Mouse (Mus musculus) MEL (cell line): ENCODE data around the gene Garnl3. TPM values are rescaled to one million over a fixed set of nuclear protein-coding genes. Genes with fewer than 3 reads are reported as not detected.

ENCODE experiments used
- DNase-seq: peaks from one replicate; pipeline ENCODE4 v3.0.0; 2011; ENCODE audit warnings: low read depth, low spot score
- H3K27ac ChIP-seq: 2 replicates; pipeline ENCODE4 v1.5.1; 2012; ENCODE audit warnings: low read depth, mild to moderate bottlenecking, control low read depth, low read length, moderate library complexity; ENCODE audit not compliant: control insufficient read depth
- H3K27me3 ChIP-seq, 2 experiments: fragments of 150-350 bp in 1 of 2; sonication (generic) in 1 of 2; 2 replicates each; pipeline ENCODE4 v1.6.1; 2012; ENCODE audit warnings: low read length in 2 of 2, mild to moderate bottlenecking in 2 of 2, improper control_type of control experiment in 1 of 2, moderate library complexity in 1 of 2; ENCODE audit not compliant: insufficient read depth in 2 of 2, control insufficient read depth in 1 of 2
- H3K36me3 ChIP-seq, 2 experiments: 2 replicates each; pipeline ENCODE4 v1.6.1; 2012 to 2014; ENCODE audit warnings: low read length in 2 of 2, improper control_type of control experiment in 1 of 2, inconsistent platforms in 1 of 2, mild to moderate bottlenecking in 1 of 2; ENCODE audit not compliant: insufficient read depth in 2 of 2, control insufficient read depth in 1 of 2
- H3K4me1 ChIP-seq, 2 experiments: fragments of 150-350 bp in 1 of 2; sonication (generic) in 1 of 2; 2 replicates each; pipeline ENCODE4 v1.6.1; 2012; ENCODE audit warnings: low read length in 2 of 2, improper control_type of control experiment in 1 of 2, mild to moderate bottlenecking in 1 of 2; ENCODE audit not compliant: insufficient read depth in 2 of 2, control insufficient read depth in 1 of 2
- H3K4me3 ChIP-seq, 2 experiments: fragments of 150-350 bp in 1 of 2; sonication (generic) in 1 of 2; 2 replicates each; pipeline ENCODE4 v1.5.1; 2012; ENCODE audit warnings: low read depth in 2 of 2, low read length in 2 of 2, mild to moderate bottlenecking in 2 of 2, moderate library complexity in 2 of 2, control low read depth in 1 of 2, improper control_type of control experiment in 1 of 2; ENCODE audit not compliant: control insufficient read depth in 1 of 2, insufficient read depth in 1 of 2
- H3K79me2 ChIP-seq: 2 replicates; pipeline ENCODE4 v1.6.1; 2012; ENCODE audit warnings: mild to moderate bottlenecking, low read length, moderate library complexity; ENCODE audit not compliant: control insufficient read depth, poor library complexity, insufficient read depth
- H3K9ac ChIP-seq: 2 replicates; pipeline ENCODE4 v1.6.1; 2012; ENCODE audit warnings: low read depth, mild to moderate bottlenecking, control low read depth, low read length, moderate library complexity; ENCODE audit not compliant: control insufficient read depth, poor library complexity, severe bottlenecking
- H3K9me3 ChIP-seq: fragments of 150-350 bp; sonication (generic); replicated peaks from 2 replicates; pipeline ENCODE4 v1.6.1; 2012; ENCODE audit warnings: mild to moderate bottlenecking, low read length, improper control_type of control experiment, moderate library complexity; ENCODE audit not compliant: insufficient read depth
- BHLHE40 ChIP-seq: IDR thresholded peaks from 2 replicates; pipeline ENCODE4 v1.6.1; 2012; ENCODE audit warnings: low read depth, mild to moderate bottlenecking, inconsistent platforms, low read length, improper control_type of control experiment, borderline replicate concordance
- CHD2 ChIP-seq: IDR thresholded peaks from 2 replicates; pipeline ENCODE4 v1.6.1; 2011; ENCODE audit warnings: low read length, improper control_type of control experiment
- CTCF ChIP-seq, 3 experiments: IDR thresholded peaks in 2 of 3; conservative IDR thresholded peaks in 1 of 3; 2 replicates each; pipeline ENCODE4 v1.5.1; 2011 to 2012; ENCODE audit warnings: low read length in 3 of 3, low read depth in 2 of 3, mild to moderate bottlenecking in 2 of 3, improper control_type of control experiment in 1 of 3, inconsistent platforms in 1 of 3, mixed read lengths in 1 of 3, moderate library complexity in 1 of 3; ENCODE audit not compliant: control insufficient read depth in 1 of 3, insufficient read depth in 1 of 3, poor library complexity in 1 of 3, severe bottlenecking in 1 of 3
- E2F4 ChIP-seq: IDR thresholded peaks from 2 replicates; pipeline ENCODE4 v1.6.1; 2011; ENCODE audit warnings: low read depth, low read length, improper control_type of control experiment, borderline replicate concordance
- ELF1 ChIP-seq: IDR thresholded peaks from 2 replicates; pipeline ENCODE4 v1.6.1; 2014; ENCODE audit warnings: low read depth, mild to moderate bottlenecking, inconsistent platforms, low read length, improper control_type of control experiment, moderate library complexity
- EP300 ChIP-seq, 2 experiments: IDR thresholded peaks; 2 replicates each; pipeline ENCODE4 v1.6.1; 2011; ENCODE audit warnings: improper control_type of control experiment in 2 of 2, low read length in 2 of 2, low read depth in 1 of 2, mild to moderate bottlenecking in 1 of 2
- ETS1 ChIP-seq: IDR thresholded peaks from 2 replicates; pipeline ENCODE4 v1.6.1; 2012; ENCODE audit warnings: low read depth, mild to moderate bottlenecking, inconsistent platforms, low read length, improper control_type of control experiment, moderate library complexity
- GATA1 ChIP-seq: IDR thresholded peaks from 2 replicates; pipeline ENCODE4 v1.6.1; 2011; ENCODE audit warnings: low read depth, low read length, improper control_type of control experiment
- HCFC1 ChIP-seq: IDR thresholded peaks from 2 replicates; pipeline ENCODE4 v1.6.1; 2012; ENCODE audit warnings: low read depth, mild to moderate bottlenecking, inconsistent platforms, low read length, improper control_type of control experiment, moderate library complexity
- JUND ChIP-seq: IDR thresholded peaks from 2 replicates; pipeline ENCODE4 v1.6.1; 2011; ENCODE audit warnings: low read depth, mild to moderate bottlenecking, improper control_type of control experiment, low read length
- KAT2A ChIP-seq: conservative IDR thresholded peaks from 2 replicates; pipeline ENCODE4 v1.6.1; 2012; ENCODE audit warnings: low read depth, low read length, improper control_type of control experiment, inconsistent platforms
- MAFK ChIP-seq: IDR thresholded peaks from 2 replicates; pipeline ENCODE4 v1.6.1; 2011; ENCODE audit warnings: low read depth, mild to moderate bottlenecking, low read length, improper control_type of control experiment, borderline replicate concordance
- MAZ ChIP-seq: IDR thresholded peaks from 2 replicates; pipeline ENCODE4 v1.6.1; 2012; ENCODE audit warnings: low read depth, mild to moderate bottlenecking, inconsistent platforms, low read length, improper control_type of control experiment
- MEF2A ChIP-seq: IDR thresholded peaks from 2 replicates; pipeline ENCODE4 v1.6.1; 2014; ENCODE audit warnings: low read depth, mild to moderate bottlenecking, inconsistent platforms, low read length, improper control_type of control experiment; ENCODE audit not compliant: poor library complexity, insufficient replicate concordance, severe bottlenecking; ENCODE audit errors: extremely low read depth
- MXI1 ChIP-seq: IDR thresholded peaks from 2 replicates; pipeline ENCODE4 v1.6.1; 2011; ENCODE audit warnings: mild to moderate bottlenecking, low read depth, low read length, improper control_type of control experiment
- MYB ChIP-seq: IDR thresholded peaks from 2 replicates; pipeline ENCODE4 v1.6.1; 2011; ENCODE audit warnings: mild to moderate bottlenecking, low read depth, low read length, improper control_type of control experiment
- MYC ChIP-seq: IDR thresholded peaks from 2 replicates; pipeline ENCODE4 v1.6.1; 2011; ENCODE audit warnings: low read depth, mild to moderate bottlenecking, low read length, improper control_type of control experiment, moderate library complexity
- NELFE ChIP-seq: IDR thresholded peaks from 2 replicates; pipeline ENCODE4 v1.6.1; 2011; ENCODE audit warnings: low read depth, low read length, improper control_type of control experiment
- NRF1 ChIP-seq: IDR thresholded peaks from 2 replicates; pipeline ENCODE4 v1.6.1; 2014; ENCODE audit warnings: low read depth, mild to moderate bottlenecking, inconsistent platforms, low read length, improper control_type of control experiment, moderate library complexity; ENCODE audit not compliant: poor library complexity, insufficient read depth, severe bottlenecking
- POLR2A ChIP-seq, 2 experiments: IDR thresholded peaks; 2 replicates each; pipeline ENCODE4 v1.6.1; 2011 to 2012; ENCODE audit warnings: low read length in 2 of 2, mild to moderate bottlenecking in 2 of 2, control low read depth in 1 of 2, improper control_type of control experiment in 1 of 2, low read depth in 1 of 2, moderate library complexity in 1 of 2; ENCODE audit not compliant: control insufficient read depth in 1 of 2, insufficient read depth in 1 of 2, poor library complexity in 1 of 2
- POLR2AphosphoS5 ChIP-seq: IDR thresholded peaks from 2 replicates; pipeline ENCODE4 v1.6.1; 2012; ENCODE audit warnings: low read depth, borderline replicate concordance, mild to moderate bottlenecking, inconsistent platforms, low read length, moderate library complexity, mixed read lengths
- RAD21 ChIP-seq: IDR thresholded peaks from 2 replicates; pipeline ENCODE4 v1.6.1; 2011; ENCODE audit warnings: mild to moderate bottlenecking, low read depth, low read length, improper control_type of control experiment
- SIN3A ChIP-seq: IDR thresholded peaks from 2 replicates; pipeline ENCODE4 v1.6.1; 2012; ENCODE audit warnings: low read length, improper control_type of control experiment, inconsistent platforms
- SMC3 ChIP-seq: IDR thresholded peaks from 2 replicates; pipeline ENCODE4 v1.6.1; 2011; ENCODE audit warnings: low read depth, low read length, improper control_type of control experiment
- TAL1 ChIP-seq: IDR thresholded peaks from 2 replicates; pipeline ENCODE4 v1.6.1; 2012; ENCODE audit warnings: mild to moderate bottlenecking, inconsistent platforms, low read length, moderate library complexity, mixed read lengths
- TBP ChIP-seq: IDR thresholded peaks from 2 replicates; pipeline ENCODE4 v1.8.0; 2011; ENCODE audit warnings: low read depth, low read length, improper control_type of control experiment
- USF1 ChIP-seq: IDR thresholded peaks from 2 replicates; pipeline ENCODE4 v1.6.1; 2014; ENCODE audit warnings: low read depth, mild to moderate bottlenecking, inconsistent platforms, low read length, improper control_type of control experiment, moderate library complexity
- ZKSCAN1 ChIP-seq: IDR thresholded peaks from 2 replicates; pipeline ENCODE4 v1.6.1; 2012; ENCODE audit warnings: low read depth, mild to moderate bottlenecking, inconsistent platforms, low read length, improper control_type of control experiment, moderate library complexity
- ZMIZ1 ChIP-seq: IDR thresholded peaks from 2 replicates; pipeline ENCODE4 v1.6.1; 2012; ENCODE audit warnings: low read depth, mild to moderate bottlenecking, inconsistent platforms, low read length, improper control_type of control experiment, moderate library complexity
- ZNF384 ChIP-seq: IDR thresholded peaks from 2 replicates; pipeline ENCODE4 v1.6.1; 2012; ENCODE audit warnings: low read depth, mild to moderate bottlenecking, inconsistent platforms, low read length, improper control_type of control experiment
- polyA plus RNA-seq, 2 experiments: library from polyadenylated mRNA; stranded (reverse) in 1 of 2; unstranded in 1 of 2; fragments of >175 nt in 1 of 2; fragments of >200 nt in 1 of 2; gene quantifications; 2 replicates each; pipeline versions ENCODE4 v1.2.1 to v1.2.4; 2012; ENCODE audit warnings: low replicate concordance in 2 of 2, low read depth in 1 of 2; ENCODE audit not compliant: insufficient read length in 2 of 2, insufficient read depth in 1 of 2, missing spikeins in 1 of 2
- total RNA-seq: library from RNA; depleted of rRNA; stranded (reverse); fragments of 300-350 nt; gene quantifications from 2 replicates; pipeline ENCODE4 v1.2.3, GENCODE M21; 2012

Gene Garnl3
- total and polyA plus RNA-seq, 3 experiments = 1.5 to 2.3 TPM; not detected in 1

DNA sequence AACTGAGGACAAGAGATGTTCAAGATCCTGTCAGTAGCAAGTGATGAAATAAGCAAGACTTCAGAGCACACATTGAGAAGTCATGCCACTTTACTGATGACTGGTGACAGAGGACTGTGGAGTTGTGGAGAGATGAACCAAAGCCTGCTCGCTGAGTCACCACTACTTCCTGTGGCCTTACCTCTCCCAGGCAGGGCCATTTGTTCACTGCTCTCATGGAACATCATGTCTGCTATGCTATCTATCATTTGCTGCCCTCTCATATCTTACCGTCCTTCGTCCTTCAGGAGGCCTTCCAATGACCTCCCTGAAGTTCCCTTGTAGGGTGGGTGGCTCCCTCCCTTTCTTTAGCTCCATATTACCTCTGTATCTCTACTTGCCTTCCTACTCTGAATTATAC lies 47.2 kb downstream of the Garnl3 start:
- Histone ChIP-seq H3K79me2 (no peaks in the 10 kb centered on the region), H3K36me3 (no peaks in the 10 kb centered on the region), H3K27me3 (no peaks in the 10 kb centered on the region)
- TF ChIP-seq MXI1 (no peak), ZMIZ1 (no peak), MEF2A (no peak), ETS1 (no peak), CTCF (IDR thresholded peaks at IDR 0.05 in 2 of 3, conservative IDR thresholded peaks at IDR 0.05 in 1 of 3; ENCODE audit: control insufficient read depth in 1 of 3, insufficient read depth in 1 of 3, low read depth in 2 of 3, low read length in 3 of 3, poor library complexity in 1 of 3, severe bottlenecking in 1 of 3) (no peak), ZNF384 (no peak), HCFC1 (no peak), CHD2 (no peak), POLR2A (IDR thresholded peaks at IDR 0.05; ENCODE audit: control insufficient read depth in 1 of 2, insufficient read depth in 1 of 2, low read depth in 1 of 2, low read length in 2 of 2, poor library complexity in 1 of 2) (no peak), TBP (no peak), NELFE (no peak), GATA1 (no peak), ZKSCAN1 (no peak), BHLHE40 (no peak), SIN3A (no peak), KAT2A (no peak), SMC3 (no peak), EP300 (IDR thresholded peaks at IDR 0.05; ENCODE audit: low read depth in 1 of 2, low read length in 2 of 2) (no peak), MAZ (no peak)
- TF ChIP-seq, all 39 proteins: peak for 0
- no peak for DNase-seq
- Histone ChIP-seq H3K9me3 (no peaks in the 10 kb centered on the region), H3K9ac (no peak overlapping the region), H3K4me1 (no peaks in the 10 kb centered on the region), H3K27ac (no peak overlapping the region), H3K4me3 (no peak overlapping the region)

GRCm38 (mm10) chr2:33080166-33080565 lies 51.3 kb downstream of the Garnl3 start:
- TF ChIP-seq EP300 (IDR thresholded peaks at IDR 0.05; ENCODE audit: low read depth in 1 of 2, low read length in 2 of 2) (no peak), E2F4 (no peak), MYC (no peak), TAL1 (no peak), POLR2AphosphoS5 (no peak), MYB (no peak), CHD2 (no peak), JUND (no peak), ELF1 (no peak), NRF1 (no peak), MEF2A (no peak), MAFK (no peak), USF1 (no peak), ETS1 (no peak), NELFE (no peak), BHLHE40 (no peak), ZNF384 (no peak), RAD21 (no peak), HCFC1 (no peak), ZKSCAN1 (no peak)
- Histone ChIP-seq H3K36me3 (no peaks in the 10 kb centered on the region), H3K27me3 (no peaks in the 10 kb centered on the region), H3K4me1 (no peaks in the 10 kb centered on the region), H3K9me3 (no peaks in the 10 kb centered on the region), H3K9ac (no peak overlapping the region), H3K4me3 (no peak overlapping the region), H3K27ac (no peak overlapping the region), H3K79me2 (no peaks in the 10 kb centered on the region)
- DNase-seq = no peak
